Mouse (Mus musculus): ENCODE measurements around the gene Olfr972.
"Not testable (repeated sequence)": the region's sequence is repeated elsewhere in the genome, so short reads cannot be mapped to it uniquely, and the experiment has no call there.

Gene Olfr972

DNA sequence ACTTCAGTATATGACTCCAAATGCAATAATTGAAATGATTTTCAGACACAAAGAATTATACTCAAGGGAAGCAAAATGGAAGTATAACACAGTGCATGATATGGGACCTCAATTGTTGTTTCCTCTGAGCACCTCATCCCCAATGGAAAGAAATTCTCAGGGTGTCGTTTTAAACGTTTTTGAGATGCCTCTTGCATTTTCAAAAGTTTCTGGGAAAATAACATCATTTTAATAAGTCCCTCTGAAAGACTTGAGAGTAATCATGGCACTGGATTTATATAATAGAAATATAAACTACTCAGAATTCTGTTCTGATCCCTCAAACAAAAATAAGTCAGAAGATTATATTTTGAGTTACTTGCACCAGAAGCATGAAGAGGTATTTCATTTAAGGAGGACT lies at the start of gene Olfr972:
Gene Olfr972, plus strand, starts transcription at position 301 of the 400 bp plus-strand sequence.
- DNase-seq (ENCODE audit: low spot score in 2 of 2) = no peak

DNA sequence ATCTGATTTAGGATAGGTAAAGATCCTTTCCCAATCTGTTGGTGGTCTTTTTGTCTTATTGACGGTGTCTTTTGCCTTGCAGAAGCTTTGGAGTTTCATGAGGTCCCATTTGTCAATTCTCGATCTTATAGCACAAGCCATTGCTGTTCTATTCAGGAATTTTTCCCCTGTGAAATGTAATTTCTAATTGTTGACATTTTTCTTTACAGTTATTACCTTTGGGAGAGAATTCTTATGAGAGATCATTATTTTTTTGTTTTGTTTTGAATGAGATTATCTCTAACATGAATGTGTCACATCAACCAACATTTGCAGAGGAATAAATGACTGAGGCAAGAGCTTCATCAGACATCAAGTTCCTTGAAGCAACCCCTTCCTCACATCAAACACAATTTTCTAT lies 29.6 kb upstream of the Olfr972 start, which contains the start of gene Olfr971:
Gene Olfr971, plus strand, starts transcription at position 301 of the 400 bp plus-strand sequence.
- not testable (repeated sequence) for DNase-seq (ENCODE audit: low spot score in 2 of 2)

DNA sequence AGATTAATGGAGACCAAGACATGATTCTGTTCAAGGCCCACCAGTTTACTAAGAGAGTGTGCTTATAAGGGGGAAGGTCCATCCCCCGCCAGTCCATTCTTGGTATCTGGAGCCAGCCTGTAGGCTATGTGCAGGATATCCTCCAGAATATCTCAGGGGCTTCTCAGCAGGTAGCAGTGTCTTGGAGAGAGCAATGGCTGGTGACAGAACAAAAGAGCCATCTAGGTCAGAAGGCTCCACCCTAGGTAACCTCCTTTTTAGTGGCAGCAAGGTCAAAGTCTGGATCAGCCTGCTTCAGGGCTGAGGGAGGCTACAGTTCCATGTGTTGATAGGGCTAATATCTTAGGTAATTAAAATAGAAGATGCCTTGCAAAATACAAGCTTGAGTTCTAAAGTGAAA lies 5.8 kb downstream of the Olfr972 start:
- DNase-seq (ENCODE audit: low spot score in 2 of 2) = not testable (repeated sequence)

DNA sequence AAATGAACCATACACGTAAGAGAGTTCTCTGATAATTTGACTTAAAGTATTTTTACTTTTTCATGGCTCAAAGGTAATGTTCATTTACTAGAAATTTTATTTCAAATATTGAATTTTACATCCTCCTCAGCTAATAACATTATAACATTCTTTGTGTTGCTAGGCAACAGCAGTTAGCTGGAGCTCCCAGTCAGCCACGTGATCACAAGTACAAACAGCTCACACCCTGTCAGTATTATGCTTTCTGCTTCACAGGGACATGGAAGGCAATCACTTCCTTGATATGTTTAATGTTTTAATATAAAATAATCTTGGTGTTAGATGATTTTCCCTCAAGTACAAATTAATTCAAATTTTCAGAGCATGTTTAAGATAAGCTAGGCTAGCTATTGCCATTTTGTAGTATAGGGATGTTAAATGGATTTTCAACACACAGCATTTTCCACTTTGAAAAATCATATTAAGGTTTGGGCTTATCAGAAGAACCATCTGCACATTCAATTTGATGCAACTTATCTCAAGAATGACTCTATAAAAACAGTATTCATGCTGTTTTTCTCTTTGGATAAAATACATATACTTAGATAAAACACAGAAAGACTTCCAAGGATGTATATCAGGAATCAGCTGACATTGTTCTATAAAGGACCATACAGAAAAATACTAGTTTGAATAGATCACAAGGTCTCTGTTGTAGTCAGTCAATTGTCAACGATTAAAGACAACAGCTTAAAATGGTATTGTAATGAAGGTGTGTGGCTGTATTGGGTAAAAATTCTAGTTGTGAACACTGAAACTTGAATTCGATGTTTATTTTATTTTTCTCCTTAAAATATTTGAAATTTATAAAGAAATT lies 11.5 kb downstream of the Olfr972 start:
- DNase-seq (ENCODE audit: low spot score in 2 of 2) = not testable (repeated sequence)

DNA sequence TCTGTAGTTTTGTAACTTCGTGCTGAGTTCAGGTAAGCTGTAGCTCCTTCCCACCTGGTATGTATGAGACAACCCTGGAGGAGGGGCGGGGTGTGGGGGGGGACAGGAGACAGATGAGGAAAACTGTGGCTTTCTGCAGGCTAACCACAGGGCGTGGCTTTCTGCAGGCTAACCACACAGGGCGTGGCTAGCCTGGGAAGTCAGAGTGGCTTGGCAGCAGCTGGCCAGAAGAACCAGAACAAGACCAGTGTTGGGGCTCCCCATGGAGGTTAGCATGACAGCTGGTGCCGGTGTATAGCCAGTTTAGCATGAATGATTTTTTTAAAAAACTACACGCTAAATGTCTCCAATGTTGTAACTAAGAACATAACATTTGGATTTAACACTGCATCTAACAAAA lies 38.9 kb downstream of the Olfr972 start:
- DNase-seq (ENCODE audit: low spot score in 2 of 2) = no peak

DNA sequence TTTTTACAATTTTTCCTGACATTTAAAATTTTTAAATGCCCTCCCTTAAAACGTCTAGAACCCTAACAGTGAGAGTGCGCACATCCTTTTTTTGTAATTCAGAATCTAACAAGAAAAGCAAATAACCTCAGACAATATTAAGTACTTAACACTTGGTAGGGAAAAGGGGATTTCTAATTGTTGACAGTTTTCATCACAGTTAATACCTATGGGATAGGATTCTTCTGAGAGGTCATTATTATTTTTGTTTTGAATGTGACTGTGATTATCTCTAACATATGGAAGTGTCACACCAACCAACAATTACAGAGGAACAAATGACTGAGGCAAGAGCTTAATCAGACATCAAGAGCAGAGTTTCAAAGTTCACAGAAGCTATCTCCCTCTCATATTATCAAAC lies 40.8 kb downstream of the Olfr972 start, which contains the start of gene Olfr229:
Gene Olfr229, plus strand, starts transcription at position 301 of the 400 bp plus-strand sequence.
- DNase-seq (ENCODE audit: low spot score in 2 of 2) = no peak

DNA sequence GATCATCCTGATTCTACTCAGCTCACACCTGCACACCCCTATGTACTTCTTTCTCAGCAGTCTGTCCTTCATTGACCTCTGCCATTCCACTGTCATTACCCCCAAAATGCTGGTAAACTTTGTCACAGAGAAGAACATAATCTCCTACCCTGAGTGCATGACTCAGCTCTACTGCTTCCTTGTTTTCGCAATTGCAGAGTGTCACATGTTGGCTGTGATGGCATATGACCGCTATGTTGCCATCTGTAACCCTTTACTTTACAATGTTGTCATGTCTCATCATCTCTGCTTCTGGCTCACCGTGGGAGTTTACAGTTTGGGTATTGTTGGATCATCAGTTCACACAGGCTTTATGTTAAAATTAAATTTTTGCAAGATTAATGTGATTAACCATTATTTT lies 43.7 kb downstream of the Olfr972 start:
- no peak for DNase-seq (ENCODE audit: low spot score in 2 of 2)

Data from spleen, postnatal 10 days (tissue).